Mouse (Mus musculus) thymus, postnatal 36 days (tissue): Measurements from ENCODE around the gene 9530002B09Rik.

Experiments used
- DNase-seq, 2 experiments: peaks; one replicate each; pipeline ENCODE4 v3.0.0; 2022; ENCODE audit warnings: mixed read lengths in 2 of 2

Gene 9530002B09Rik

GRCm38 (mm10) chr4:122688975-122689374, at the start of gene 9530002B09Rik:
Gene 9530002B09Rik, plus strand, starts transcription at chr4:122689275.
- no peak for DNase-seq
